Mouse (Mus musculus): ENCODE results near the gene Mdga1. TPM values are rescaled to one million over a fixed set of nuclear protein-coding genes. Genes with fewer than 3 reads are reported as not detected.

Mdga1 gene
- polyA plus RNA-seq, 1 experiment, result 0.06 TPM

DNA sequence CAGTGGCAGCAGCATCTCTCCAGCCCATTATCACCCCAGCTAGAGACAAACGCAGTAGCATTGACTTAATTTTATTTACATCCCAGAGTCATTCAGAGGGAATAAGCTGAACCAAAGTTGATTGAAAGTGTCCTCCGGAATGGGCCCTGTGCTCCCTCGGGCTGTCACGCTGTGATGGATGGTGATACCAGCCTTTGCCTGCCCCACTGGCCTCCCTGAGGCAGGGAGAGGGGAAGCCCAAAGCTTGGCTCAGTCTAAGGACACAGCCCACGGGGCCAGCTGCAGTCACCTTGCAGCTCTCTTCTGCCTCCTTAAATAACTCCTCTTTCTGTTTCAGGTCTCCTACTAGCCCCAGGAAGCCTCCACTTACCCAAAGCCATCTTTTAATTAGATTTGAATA, 18.3 kb upstream of the Mdga1 start:
- Histone ChIP-seq H3K27me3 (ENCODE audit: control insufficient read depth) (no peaks in the 10 kb centered on the region; the same call in 1 of the 2 replicates), H3K9me3 (ENCODE audit: control insufficient read depth, low read length) (no peaks in the 10 kb centered on the region), H3K4me3 (replicated peaks) (no peak overlapping the region), H3K4me1 (ENCODE audit: control insufficient read depth) (peaks cover 18% of the 10 kb centered on the region), H3K36me3 (ENCODE audit: control insufficient read depth) (no peaks in the 10 kb centered on the region)
- TF ChIP-seq TAL1 (IDR thresholded peaks at IDR 0.05; ENCODE audit: low read length), result no peak
- TF ChIP-seq GATA1 (IDR thresholded peaks at IDR 0.05; ENCODE audit: low read length), result no peak

DNA sequence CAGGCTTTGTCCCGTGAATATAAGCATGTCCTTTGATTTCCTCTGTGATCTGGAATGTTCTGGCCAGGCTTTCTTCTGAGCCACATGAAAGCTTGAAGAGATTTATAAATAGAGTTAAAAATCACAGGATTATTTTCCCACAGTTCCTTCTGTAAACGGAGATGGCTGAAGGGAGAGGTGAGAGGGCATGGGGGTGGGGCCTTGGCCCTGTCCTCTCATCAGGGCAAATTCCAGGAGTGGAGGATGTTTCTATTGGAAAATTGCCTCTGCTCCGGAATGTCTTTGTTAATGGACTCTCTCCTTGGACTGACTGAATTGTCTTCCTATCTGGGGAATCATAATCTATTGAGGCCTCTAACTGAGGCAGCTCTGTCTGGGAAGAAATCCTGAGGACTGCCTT, 15.6 kb upstream of the Mdga1 start:
- Histone ChIP-seq H3K27me3 (ENCODE audit: control insufficient read depth) (no peaks in the 10 kb centered on the region; the same call in 1 of the 2 replicates), H3K36me3 (ENCODE audit: control insufficient read depth) (no peaks in the 10 kb centered on the region), H3K4me1 (ENCODE audit: control insufficient read depth) (peaks cover 18% of the 10 kb centered on the region), H3K9me3 (ENCODE audit: control insufficient read depth, low read length) (no peaks in the 10 kb centered on the region), H3K4me3 (replicated peaks) (no peak overlapping the region)
- TF ChIP-seq TAL1 (IDR thresholded peaks at IDR 0.05; ENCODE audit: low read length) (no peak), GATA1 (IDR thresholded peaks at IDR 0.05; ENCODE audit: low read length) (no peak)

GRCm38 (mm10) chr17:29984931-29985330, 15.0 kb upstream of the Mdga1 start:
- Histone ChIP-seq H3K4me3 (replicated peaks) (no peak overlapping the region), H3K4me1 (ENCODE audit: control insufficient read depth) (peaks cover 18% of the 10 kb centered on the region), H3K9me3 (ENCODE audit: control insufficient read depth, low read length) (no peaks in the 10 kb centered on the region), H3K36me3 (ENCODE audit: control insufficient read depth) (no peaks in the 10 kb centered on the region), H3K27me3 (ENCODE audit: control insufficient read depth) (no peaks in the 10 kb centered on the region; the same call in 1 of the 2 replicates)
- no peak for TF ChIP-seq GATA1 (IDR thresholded peaks at IDR 0.05; ENCODE audit: low read length)
- TF ChIP-seq TAL1 (IDR thresholded peaks at IDR 0.05; ENCODE audit: low read length), result no peak

GRCm38 (mm10) chr17:29983190-29983589, 13.3 kb upstream of the Mdga1 start:
- Histone ChIP-seq H3K36me3 (ENCODE audit: control insufficient read depth) (no peaks in the 10 kb centered on the region), H3K27me3 (ENCODE audit: control insufficient read depth) (no peaks in the 10 kb centered on the region; the same call in 1 of the 2 replicates), H3K9me3 (ENCODE audit: control insufficient read depth, low read length) (no peaks in the 10 kb centered on the region), H3K4me3 (replicated peaks) (no peak overlapping the region), H3K4me1 (ENCODE audit: control insufficient read depth) (peaks cover under 1% of the 10 kb centered on the region)
- no peak for TF ChIP-seq GATA1 (IDR thresholded peaks at IDR 0.05; ENCODE audit: low read length)
- TF ChIP-seq TAL1 (IDR thresholded peaks at IDR 0.05; ENCODE audit: low read length), result no peak

DNA sequence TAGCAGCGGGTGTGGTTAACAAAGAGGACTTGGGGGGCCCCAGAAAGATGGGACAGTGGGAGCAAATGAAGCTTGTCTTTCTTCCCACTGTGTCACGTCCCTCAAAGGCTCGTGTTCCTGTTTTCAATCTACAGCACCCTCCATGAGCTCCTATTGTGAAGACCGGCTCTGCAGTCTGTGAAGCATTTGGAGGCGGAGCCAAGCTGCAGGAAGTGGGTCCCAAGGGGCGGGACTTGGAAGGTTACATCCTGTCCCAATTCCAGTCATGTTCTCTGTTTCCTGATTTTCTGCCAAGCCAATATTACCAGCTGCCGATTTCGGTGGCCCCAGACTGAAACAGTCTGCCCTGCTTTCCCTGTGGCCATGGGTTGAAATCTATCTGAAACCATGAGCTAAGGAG, 11.7 kb upstream of the Mdga1 start:
- H3K4me3 ChIP-seq (replicated peaks), result no peak overlapping the region

GRCm38 (mm10) chr17:29979841-29980240, 10.0 kb upstream of the Mdga1 start:
- Histone ChIP-seq H3K4me3 (replicated peaks) (no peak overlapping the region), H3K27me3 (ENCODE audit: control insufficient read depth) (no peaks in the 10 kb centered on the region), H3K36me3 (ENCODE audit: control insufficient read depth) (no peaks in the 10 kb centered on the region), H3K4me1 (ENCODE audit: control insufficient read depth) (no peaks in the 10 kb centered on the region; the same call in 1 of the 2 replicates), H3K9me3 (ENCODE audit: control insufficient read depth, low read length) (no peaks in the 10 kb centered on the region)
- TF ChIP-seq GATA1 (IDR thresholded peaks at IDR 0.05; ENCODE audit: low read length), result no peak
- no peak for TF ChIP-seq TAL1 (IDR thresholded peaks at IDR 0.05; ENCODE audit: low read length)

More for the DNA sequence above, 11.7 kb upstream of the Mdga1 start:
- Histone ChIP-seq H3K9me3 (ENCODE audit: control insufficient read depth, low read length) (no peaks in the 10 kb centered on the region), H3K4me1 (ENCODE audit: control insufficient read depth) (no peaks in the 10 kb centered on the region; the same call in 1 of the 2 replicates), H3K27me3 (ENCODE audit: control insufficient read depth) (no peaks in the 10 kb centered on the region), H3K36me3 (ENCODE audit: control insufficient read depth) (no peaks in the 10 kb centered on the region)
- no peak for TF ChIP-seq TAL1 (IDR thresholded peaks at IDR 0.05; ENCODE audit: low read length)
- no peak for TF ChIP-seq GATA1 (IDR thresholded peaks at IDR 0.05; ENCODE audit: low read length)

GRCm38 (mm10) chr17:29979020-29979419, 9.1 kb upstream of the Mdga1 start:
- no peaks in the 10 kb centered on the region; the same call in 1 of the 2 replicates for H3K4me1 ChIP-seq (ENCODE audit: control insufficient read depth)
- no peaks in the 10 kb centered on the region for H3K9me3 ChIP-seq (ENCODE audit: control insufficient read depth, low read length)
- H3K36me3 ChIP-seq (ENCODE audit: control insufficient read depth), result no peaks in the 10 kb centered on the region
- no peak overlapping the region for H3K4me3 ChIP-seq (replicated peaks)
- no peaks in the 10 kb centered on the region for H3K27me3 ChIP-seq (ENCODE audit: control insufficient read depth)
- no peak for TF ChIP-seq GATA1 (IDR thresholded peaks at IDR 0.05; ENCODE audit: low read length)
- TF ChIP-seq TAL1 (IDR thresholded peaks at IDR 0.05; ENCODE audit: low read length), result no peak

- H3K9me3 ChIP-seq (ENCODE audit: control insufficient read depth, low read length), result no peaks in the 10 kb centered on the region
- H3K4me1 ChIP-seq (ENCODE audit: control insufficient read depth), result no peaks in the 10 kb centered on the region; the same call in 1 of the 2 replicates
- no peak overlapping the region for H3K4me3 ChIP-seq (replicated peaks)
- no peaks in the 10 kb centered on the region for H3K36me3 ChIP-seq (ENCODE audit: control insufficient read depth)
- TF ChIP-seq GATA1 (IDR thresholded peaks at IDR 0.05; ENCODE audit: low read length) (no peak), TAL1 (IDR thresholded peaks at IDR 0.05; ENCODE audit: low read length) (no peak)
- H3K27me3 ChIP-seq (ENCODE audit: control insufficient read depth), result peaks cover 4% of the 10 kb centered on the region
These were observed 5.8 kb upstream of the Mdga1 start for GRCm38 (mm10) chr17:29975731-29976130.

DNA sequence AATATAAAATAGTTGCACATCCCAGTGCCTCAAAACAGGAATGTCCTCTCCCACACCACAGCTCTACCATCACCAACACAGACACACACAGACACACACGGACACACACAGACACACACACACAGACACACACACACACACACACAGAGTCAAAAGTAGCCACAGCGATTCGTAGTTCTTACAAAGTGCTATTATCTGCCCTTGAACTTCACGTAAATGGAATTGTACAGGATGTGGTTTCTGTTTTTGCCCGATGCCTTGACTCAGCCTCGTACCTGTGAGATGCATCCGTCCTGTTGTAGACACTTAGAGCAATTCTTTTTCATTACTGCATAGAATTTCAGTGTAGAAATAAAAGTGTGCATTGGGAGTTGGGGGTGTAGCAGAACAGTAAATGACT, 3.3 kb upstream of the Mdga1 start:
- Histone ChIP-seq H3K27me3 (ENCODE audit: control insufficient read depth) (peaks cover 4% of the 10 kb centered on the region), H3K9me3 (ENCODE audit: control insufficient read depth, low read length) (no peaks in the 10 kb centered on the region), H3K4me3 (replicated peaks) (no peak overlapping the region), H3K4me1 (ENCODE audit: control insufficient read depth) (no peaks in the 10 kb centered on the region), H3K36me3 (ENCODE audit: control insufficient read depth) (no peaks in the 10 kb centered on the region)
- TF ChIP-seq TAL1 (IDR thresholded peaks at IDR 0.05; ENCODE audit: low read length), result no peak
- TF ChIP-seq GATA1 (IDR thresholded peaks at IDR 0.05; ENCODE audit: low read length), result no peak

Measured in erythroblast, embryonic 14.5 days (primary cell).